Mouse (Mus musculus) forebrain, postnatal 0 days (tissue): ENCODE results near the gene Krt16. TPM values are rescaled to one million over a fixed set of nuclear protein-coding genes. Genes with fewer than 3 reads are reported as not detected.
A peak's percentile ranks its signal among the peaks of the same experiment; 100 is the strongest.

Source experiments
- ATAC-seq: fragments of 200-750 bp; cut with Nextera tagmentation; 2 replicates; pipeline ENCODE4 v1.8.0; 2017; ENCODE audit warnings: mild to moderate bottlenecking, moderate library complexity
- DNase-seq: peaks from one replicate; pipeline ENCODE4 v3.0.0-alpha.2; 2015
- H3K27ac ChIP-seq: fragments of 300-500 bp; sonication (generic); 2 replicates; pipeline ENCODE4 v1.5.1; 2014; ENCODE audit warnings: low read depth, mild to moderate bottlenecking, antibody characterized with exemption, low read length, moderate library complexity, mixed read lengths
- H3K27me3 ChIP-seq: fragments of 300-500 bp; sonication (generic); 2 replicates; pipeline ENCODE4 v1.6.1; 2014; ENCODE audit warnings: mild to moderate bottlenecking, low read length, mixed read lengths; ENCODE audit not compliant: insufficient read depth
- H3K36me3 ChIP-seq: fragments of 300-500 bp; sonication (generic); 2 replicates; pipeline ENCODE4 v1.6.1; 2014; ENCODE audit warnings: mild to moderate bottlenecking, moderate library complexity; ENCODE audit not compliant: insufficient read depth
- H3K4me1 ChIP-seq: fragments of 300-500 bp; sonication (generic); 2 replicates; pipeline ENCODE4 v1.6.1; 2014; ENCODE audit warnings: antibody characterized with exemption; ENCODE audit not compliant: insufficient read depth
- H3K4me2 ChIP-seq: fragments of 300-500 bp; sonication (generic); 2 replicates; pipeline ENCODE4 v1.6.1; 2014; ENCODE audit warnings: low read depth, mild to moderate bottlenecking, moderate library complexity
- H3K4me3 ChIP-seq: fragments of 300-500 bp; sonication (generic); 2 replicates; pipeline ENCODE4 v1.5.1; 2014; ENCODE audit warnings: low read depth, low read length, mixed read lengths
- H3K9ac ChIP-seq: fragments of 300-500 bp; sonication (generic); 2 replicates; pipeline ENCODE4 v1.6.1; 2014; ENCODE audit warnings: mild to moderate bottlenecking
- H3K9me3 ChIP-seq: fragments of 300-500 bp; sonication (generic); 2 replicates; pipeline ENCODE4 v1.6.1; 2016; ENCODE audit warnings: low read length
- CTCF ChIP-seq: sonication (generic); IDR thresholded peaks from 2 replicates; pipeline ENCODE4 v1.5.1; 2016; ENCODE audit warnings: antibody characterized with exemption, control low read depth, low read depth
- WGBS: fragments of 180-500 bp; shearing (Covaris S2); extraction: QIAGEN DNeasy Blood & Tissue Kit; methylation state at CpG from one replicate; pipeline ENCODE4 v1.1.7; 2014; 5-methylcytosine and 5-hydroxymethylcytosine counted together
- polyA plus RNA-seq: library from polyadenylated mRNA; unstranded; fragments of >200 nt; fragmentation: Nextera tagmentation; extraction: Ambion mirVana; gene quantifications from 2 replicates; pipeline ENCODE4 v1.2.1, GENCODE M21; 2015
- total RNA-seq: library from RNA; depleted of rRNA; stranded (reverse); fragments of >200 nt; gene quantifications from 2 replicates; pipeline ENCODE4 v1.2.3, GENCODE M21; 2014; rRNA removed

The Krt16 gene
- total and polyA plus RNA-seq, 2 experiments from 2014 or later: not detected

DNA sequence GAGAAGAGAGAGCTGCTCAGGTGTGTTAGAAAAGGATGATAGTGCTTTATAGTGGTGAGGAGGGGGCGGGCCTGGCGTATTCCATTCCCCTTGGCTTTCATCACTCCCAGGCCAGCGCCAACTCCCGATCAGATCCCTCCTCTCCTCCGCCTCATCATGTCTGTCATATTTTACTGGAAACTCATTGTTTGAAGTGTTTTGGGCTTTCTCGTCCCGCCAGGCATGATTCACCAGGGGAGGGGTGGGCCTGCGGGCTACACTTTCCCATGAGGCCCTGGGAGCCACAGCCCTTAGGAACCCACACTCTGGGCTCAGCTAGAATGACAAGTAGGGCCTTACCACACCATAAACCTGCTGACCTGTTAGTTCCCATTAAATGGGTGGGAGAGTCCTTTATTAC, 41.2 kb downstream of the Krt16 start, which contains the start of gene Krt14:
Gene Krt14 (minus strand): TSS at position 51 of the 400 bp plus-strand sequence.
- no peak within 1 kb of the TSS for H3K4me3 ChIP-seq
- TF ChIP-seq CTCF: no peak
- H3K27me3 ChIP-seq: no peaks in the 10 kb centered on the region
- no peak within 1 kb of the TSS for H3K9ac ChIP-seq
- no peak within 1 kb of the TSS for H3K27ac ChIP-seq
- H3K9me3 ChIP-seq: no peaks in the 10 kb centered on the region
- DNase-seq (no peak), ATAC-seq (no peak)
- no peak within 1 kb of the TSS for H3K4me2 ChIP-seq
- 86% methylated on average over 8 of the region's 8 CpGs for WGBS
- no peaks in the 10 kb centered on the region for H3K4me1 ChIP-seq
- H3K36me3 ChIP-seq: no peaks in the 10 kb centered on the region

DNA sequence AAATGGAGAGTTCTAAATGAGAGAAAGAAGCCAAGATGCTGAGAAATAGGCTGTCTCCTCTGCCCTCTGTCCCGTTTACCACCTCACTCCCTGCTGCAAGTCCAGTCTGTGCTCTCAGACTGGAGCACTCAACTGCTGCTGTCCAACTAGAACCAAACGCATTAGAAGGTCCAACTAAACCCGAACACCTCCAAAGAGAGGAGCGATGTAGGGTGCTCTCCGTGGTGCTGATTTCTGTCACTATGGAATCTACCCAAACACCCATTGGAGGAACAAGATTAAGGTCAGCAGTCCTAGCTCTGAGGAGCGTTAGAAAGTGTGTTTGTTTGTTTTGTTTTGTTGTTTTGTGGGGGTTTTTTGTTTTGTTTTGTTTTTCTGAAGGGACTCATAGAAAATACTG, 45.3 kb downstream of the Krt16 start:
- Histone ChIP-seq H3K4me3 (no peak overlapping the region), H3K27me3 (no peaks in the 10 kb centered on the region), H3K4me2 (no peak overlapping the region), H3K9ac (no peak overlapping the region), H3K9me3 (no peaks in the 10 kb centered on the region), H3K36me3 (no peaks in the 10 kb centered on the region), H3K4me1 (no peaks in the 10 kb centered on the region), H3K27ac (no peak overlapping the region)
- DNase-seq (no peak), ATAC-seq (no peak)
- 17% methylated on average over 6 of the region's 6 CpGs for WGBS
- TF ChIP-seq CTCF: no peak

DNA sequence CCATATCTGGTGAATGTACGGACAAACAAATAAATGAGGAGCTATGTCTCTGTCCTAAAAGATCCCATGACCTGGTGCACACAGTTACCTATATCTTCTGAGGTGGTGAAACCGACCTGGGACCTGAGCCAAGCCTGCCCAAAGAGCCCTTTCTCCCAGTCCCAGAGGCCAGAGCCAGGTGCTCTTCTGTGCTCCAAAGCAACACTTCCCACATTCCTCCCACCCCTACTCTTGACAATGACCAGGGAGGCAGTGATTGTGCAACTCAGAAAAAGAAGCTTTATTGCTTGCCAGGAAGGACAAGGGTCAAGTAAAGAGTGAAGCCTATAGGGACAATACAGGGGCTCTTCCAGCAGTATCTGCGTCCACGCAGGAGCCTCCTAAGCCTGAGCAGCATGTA, 45.8 kb downstream of the Krt16 start:
- no peaks in the 10 kb centered on the region for H3K36me3 ChIP-seq
- WGBS: 86% methylated on average over 4 of the region's 4 CpGs
- no peak for DNase-seq
- ATAC-seq: no peak
- no peak overlapping the region for H3K27ac ChIP-seq
- H3K4me2 ChIP-seq: no peak overlapping the region
- H3K4me1 ChIP-seq: no peaks in the 10 kb centered on the region
- H3K9ac ChIP-seq: no peak overlapping the region
- H3K4me3 ChIP-seq: no peak overlapping the region
- no peak for TF ChIP-seq CTCF
- H3K27me3 ChIP-seq: no peaks in the 10 kb centered on the region
- no peaks in the 10 kb centered on the region for H3K9me3 ChIP-seq

DNA sequence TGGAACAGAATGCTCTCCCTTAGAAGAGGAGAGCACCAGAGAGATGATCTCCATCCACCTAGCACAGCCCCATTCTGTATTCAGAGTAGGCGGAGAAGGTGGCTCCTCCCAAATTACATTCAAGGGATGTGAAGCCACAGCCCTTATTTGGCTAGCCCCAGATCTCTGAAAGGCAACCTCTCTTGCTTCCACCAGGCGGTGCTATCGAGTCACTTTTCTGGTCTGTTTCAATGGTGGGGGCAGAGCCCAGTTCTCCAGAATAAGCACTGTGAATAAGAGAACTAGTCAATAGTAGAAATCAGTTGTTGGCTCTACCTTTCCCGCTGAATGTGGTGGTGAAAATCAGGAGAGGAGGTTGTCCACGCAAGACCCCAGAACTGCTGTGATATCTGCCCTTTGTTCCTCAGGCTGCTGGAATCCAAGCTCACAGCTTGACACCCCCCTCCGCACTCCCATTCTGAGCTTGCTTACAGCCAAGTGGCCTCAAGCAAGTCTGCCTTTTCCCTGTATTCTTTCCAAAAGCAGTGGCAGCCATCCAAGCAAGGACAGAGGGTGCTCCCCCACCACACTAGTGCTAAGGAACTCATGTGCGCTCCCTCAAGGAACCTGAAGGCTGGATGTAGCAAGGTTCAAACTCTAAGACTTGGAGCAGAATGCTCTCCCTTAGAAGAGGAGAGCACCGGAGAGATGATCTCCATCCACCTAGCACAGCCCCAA, 48.4 kb downstream of the Krt16 start:
- DNase-seq (peak; percentile 13), ATAC-seq (no peak)
- TF ChIP-seq CTCF: peak; percentile 56
- Histone ChIP-seq H3K4me3 (no peak overlapping the region), H3K9me3 (no peaks in the 10 kb centered on the region), H3K36me3 (no peaks in the 10 kb centered on the region), H3K9ac (no peak overlapping the region), H3K27ac (no peak overlapping the region), H3K27me3 (no peaks in the 10 kb centered on the region), H3K4me1 (no peaks in the 10 kb centered on the region), H3K4me2 (no peak overlapping the region)
- WGBS: 45% methylated on average over 8 of the region's 8 CpGs

DNA sequence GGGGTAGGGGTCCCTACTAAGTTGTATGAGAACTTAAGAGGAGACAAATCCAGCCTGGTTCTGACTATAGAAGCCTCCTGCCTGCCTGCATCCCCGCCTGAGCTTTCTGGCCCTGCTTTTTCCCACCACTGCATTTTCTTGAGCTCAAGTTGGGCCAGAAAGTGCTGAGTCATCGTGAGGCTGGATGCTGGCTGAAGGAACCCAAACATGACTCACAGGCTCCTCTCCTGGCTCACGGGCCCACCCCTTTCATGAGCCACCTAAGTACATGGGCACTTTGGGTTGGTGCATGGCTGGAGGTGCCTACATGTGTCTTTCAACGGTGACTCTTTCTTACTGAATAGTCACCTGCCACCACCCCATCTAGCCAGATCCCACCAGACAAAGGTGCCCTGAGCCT, 50.0 kb downstream of the Krt16 start:
- WGBS: 83% methylated on average over 4 of the region's 4 CpGs
- Histone ChIP-seq H3K9me3 (no peaks in the 10 kb centered on the region), H3K36me3 (no peaks in the 10 kb centered on the region), H3K4me2 (no peak overlapping the region), H3K4me3 (no peak overlapping the region), H3K27me3 (no peaks in the 10 kb centered on the region), H3K9ac (no peak overlapping the region), H3K4me1 (no peaks in the 10 kb centered on the region), H3K27ac (no peak overlapping the region)
- ATAC-seq (no peak), DNase-seq (no peak)
- TF ChIP-seq CTCF: no peak

Other genes starting within 250 kb of the Krt16 start
- gene Krt33a, start 232.7 kb downstream of the Krt16 start, total RNA-seq: 0.15 TPM in 1 of 2 replicates, not detected in the other
- gene Krt33a, start 232.7 kb downstream of the Krt16 start, polyA plus RNA-seq: not detected in 2 replicates
- gene Krt33b, start 219.0 kb downstream of the Krt16 start, total RNA-seq: not detected in 2 replicates
- gene Krt33b, start 219.0 kb downstream of the Krt16 start, polyA plus RNA-seq: not detected in 2 replicates
- not detected in 2 replicates for gene Krt34, start 207.3 kb downstream of the Krt16 start, total RNA-seq
- gene Krt34, start 207.3 kb downstream of the Krt16 start, polyA plus RNA-seq: 0.10 TPM in 1 of 2 replicates, not detected in the other
- not detected in 2 replicates for gene Krt31, start 198.4 kb downstream of the Krt16 start, total RNA-seq
- gene Krt31, start 198.4 kb downstream of the Krt16 start, polyA plus RNA-seq: not detected in 2 replicates
- gene Krt32, start 160.7 kb downstream of the Krt16 start, total RNA-seq: not detected in 2 replicates
- gene Krt32, start 160.7 kb downstream of the Krt16 start, polyA plus RNA-seq: not detected in 2 replicates
- not detected in 2 replicates for gene Krt35, start 152.7 kb downstream of the Krt16 start, total RNA-seq
- gene Krt35, start 152.7 kb downstream of the Krt16 start, polyA plus RNA-seq: not detected in 2 replicates
- gene Krt36, start 143.3 kb downstream of the Krt16 start, total RNA-seq: not detected in 2 replicates
- not detected in 2 replicates for gene Krt36, start 143.3 kb downstream of the Krt16 start, polyA plus RNA-seq
- gene Krt13, start 127.3 kb downstream of the Krt16 start, total RNA-seq: not detected in 2 replicates
- 0.31 TPM in 1 of 2 replicates, not detected in the other for gene Krt13, start 127.3 kb downstream of the Krt16 start, polyA plus RNA-seq
- not detected in 2 replicates for gene Krt15, start 113.0 kb downstream of the Krt16 start, total RNA-seq
- gene Krt15, start 113.0 kb downstream of the Krt16 start, polyA plus RNA-seq: 0.17 and 0.47 TPM in 2 replicates
- gene Krt19, start 100.2 kb downstream of the Krt16 start, total RNA-seq: 5.8 and 6.5 TPM in 2 replicates
- 3.8 and 7.0 TPM in 2 replicates for gene Krt19, start 100.2 kb downstream of the Krt16 start, polyA plus RNA-seq
- not detected in 2 replicates for gene Krt9, start 55.7 kb downstream of the Krt16 start, total RNA-seq
- gene Krt9, start 55.7 kb downstream of the Krt16 start, polyA plus RNA-seq: 0.06 TPM in 1 of 2 replicates, not detected in the other
- gene Krt14, start 41.4 kb downstream of the Krt16 start, total RNA-seq: 0.14 and 0.15 TPM in 2 replicates
- gene Krt14, start 41.4 kb downstream of the Krt16 start, polyA plus RNA-seq: 0.63 and 0.88 TPM in 2 replicates
- gene Krt17, start 12.1 kb upstream of the Krt16 start, total RNA-seq: 0.31 TPM in 1 of 2 replicates, not detected in the other
- 0.47 and 0.51 TPM in 2 replicates for gene Krt17, start 12.1 kb upstream of the Krt16 start, polyA plus RNA-seq
- gene Krt42, start 21.0 kb upstream of the Krt16 start, total RNA-seq: not detected in 2 replicates
- gene Krt42, start 21.0 kb upstream of the Krt16 start, polyA plus RNA-seq: not detected in 2 replicates
- 105 and 115 TPM in 2 replicates for gene Eif1, start 71.0 kb upstream of the Krt16 start, total RNA-seq
- gene Eif1, start 71.0 kb upstream of the Krt16 start, polyA plus RNA-seq: 1,342 and 1,370 TPM in 2 replicates
- not detected in 2 replicates for gene Gast, start 85.5 kb upstream of the Krt16 start, total RNA-seq
- 0.48 and 0.51 TPM in 2 replicates for gene Gast, start 85.5 kb upstream of the Krt16 start, polyA plus RNA-seq
- gene Hap1, start 107.2 kb upstream of the Krt16 start, total RNA-seq: 274 and 518 TPM in 2 replicates
- 131 and 237 TPM in 2 replicates for gene Hap1, start 107.2 kb upstream of the Krt16 start, polyA plus RNA-seq
- 76.6 and 106 TPM in 2 replicates for gene Jup, start 148.9 kb upstream of the Krt16 start, total RNA-seq
- gene Jup, start 148.9 kb upstream of the Krt16 start, polyA plus RNA-seq: 59.4 and 67.0 TPM in 2 replicates
- 16.8 and 27.1 TPM in 2 replicates for gene P3h4, start 165.9 kb upstream of the Krt16 start, total RNA-seq
- gene P3h4, start 165.9 kb upstream of the Krt16 start, polyA plus RNA-seq: 17.9 and 19.8 TPM in 2 replicates
- 18.1 and 34.6 TPM in 2 replicates for gene Fkbp10, start 166.8 kb upstream of the Krt16 start, total RNA-seq
- gene Fkbp10, start 166.8 kb upstream of the Krt16 start, polyA plus RNA-seq: 23.3 and 23.4 TPM in 2 replicates
- 63.0 and 80.5 TPM in 2 replicates for gene Nt5c3b, start 192.9 kb upstream of the Krt16 start, total RNA-seq
- gene Nt5c3b, start 192.9 kb upstream of the Krt16 start, polyA plus RNA-seq: 113 and 118 TPM in 2 replicates
- gene Klhl10, start 193.0 kb upstream of the Krt16 start, total RNA-seq: 0.29 and 0.46 TPM in 2 replicates
- 0.53 and 0.65 TPM in 2 replicates for gene Klhl10, start 193.0 kb upstream of the Krt16 start, polyA plus RNA-seq
- 60.1 and 73.9 TPM in 2 replicates for gene Klhl11, start 223.8 kb upstream of the Krt16 start, total RNA-seq
- 7.8 and 9.6 TPM in 2 replicates for gene Klhl11, start 223.8 kb upstream of the Krt16 start, polyA plus RNA-seq